Mouse (Mus musculus) hindbrain, embryonic 14.5 days (tissue): ENCODE measurements at regions not wholly inside any gene's neighbourhood (a gene's known extent, or its start where the extent isn't known, plus 50 kb on each side); places are given as distances from the start of the nearest gene placed in this dataset.

ENCODE experiments used
- ATAC-seq: fragments of 200-750 bp; cut with Nextera tagmentation; 2 replicates; pipeline ENCODE4 v1.8.0; 2017; ENCODE audit warnings: moderate number of reproducible peaks, mild to moderate bottlenecking, moderate TSS enrichment, moderate library complexity; ENCODE audit not compliant: low FRiP score
- DNase-seq: peaks from one replicate; pipeline ENCODE4 v3.0.0-alpha.2; 2015; ENCODE audit warnings: low spot score
- H3K27ac ChIP-seq: fragments of 300-500 bp; sonication (generic); 2 replicates; pipeline ENCODE4 v1.5.1; 2014; ENCODE audit warnings: mild to moderate bottlenecking, moderate library complexity
- H3K27me3 ChIP-seq: fragments of 300-500 bp; sonication (generic); 2 replicates; pipeline ENCODE4 v1.6.1; 2014; ENCODE audit warnings: mild to moderate bottlenecking, low read length, mixed read lengths; ENCODE audit not compliant: control insufficient read depth, insufficient read depth
- H3K36me3 ChIP-seq: fragments of 300-500 bp; sonication (generic); replicated peaks from 2 replicates; pipeline ENCODE4 v1.6.1; 2014; ENCODE audit not compliant: control insufficient read depth, insufficient read depth
- H3K4me1 ChIP-seq: fragments of 300-500 bp; sonication (generic); replicated peaks from 2 replicates; pipeline ENCODE4 v1.6.1; 2014; ENCODE audit warnings: antibody characterized with exemption, low read length, mixed read lengths; ENCODE audit not compliant: control insufficient read depth, insufficient read depth
- H3K4me2 ChIP-seq: fragments of 300-500 bp; sonication (generic); replicated peaks from 2 replicates; pipeline ENCODE4 v1.6.1; 2014; ENCODE audit warnings: mild to moderate bottlenecking, moderate library complexity
- H3K4me3 ChIP-seq: fragments of 300-500 bp; sonication (generic); replicated peaks from 2 replicates; pipeline ENCODE4 v1.5.1; 2014; ENCODE audit warnings: mild to moderate bottlenecking, low read length
- H3K9ac ChIP-seq: fragments of 300-500 bp; sonication (generic); 2 replicates; pipeline ENCODE4 v1.6.1; 2014
- H3K9me3 ChIP-seq: fragments of 300-500 bp; sonication (generic); 2 replicates; pipeline ENCODE4 v1.6.1; 2016; ENCODE audit warnings: low read length; ENCODE audit not compliant: control insufficient read depth
- WGBS: fragments of 180-500 bp; shearing (Covaris S2); extraction: QIAGEN DNeasy Blood & Tissue Kit; methylation state at CpG from one replicate; pipeline ENCODE4 v1.1.7; 2014; 5-methylcytosine and 5-hydroxymethylcytosine counted together

GRCm38 (mm10) chr6:84383141-84383540, 210.6 kb downstream of the Cyp26b1 start:
- no peak overlapping the region for H3K4me2 ChIP-seq
- H3K36me3 ChIP-seq = no peaks in the 10 kb centered on the region
- no peak for DNase-seq
- H3K27ac ChIP-seq = no peak overlapping the region
- ATAC-seq = no peak
- no peaks in the 10 kb centered on the region for H3K9me3 ChIP-seq
- no peak overlapping the region for H3K4me3 ChIP-seq
- H3K9ac ChIP-seq = no peak overlapping the region
- WGBS = 70% methylated on average over 3 of the region's 3 CpGs
- H3K4me1 ChIP-seq = no peaks in the 10 kb centered on the region
- no peaks in the 10 kb centered on the region for H3K27me3 ChIP-seq

GRCm38 (mm10) chr6:84381571-84381970, 212.1 kb downstream of the Cyp26b1 start:
- 86% methylated on average over 10 of the region's 10 CpGs for WGBS
- Histone ChIP-seq H3K36me3 (no peaks in the 10 kb centered on the region), H3K9me3 (no peaks in the 10 kb centered on the region), H3K4me1 (no peaks in the 10 kb centered on the region), H3K9ac (no peak overlapping the region), H3K4me2 (no peak overlapping the region), H3K27ac (no peak overlapping the region), H3K4me3 (no peak overlapping the region), H3K27me3 (no peaks in the 10 kb centered on the region)
- no peak for ATAC-seq
- DNase-seq = no peak

- H3K27ac ChIP-seq = no peak overlapping the region
- 84% methylated on average over 11 of the region's 11 CpGs for WGBS
- ATAC-seq (no peak), DNase-seq (no peak)
- H3K27me3 ChIP-seq = no peaks in the 10 kb centered on the region; the same call in 1 of the 2 replicates
- no peaks in the 10 kb centered on the region for H3K4me1 ChIP-seq
- no peaks in the 10 kb centered on the region for H3K36me3 ChIP-seq
- no peaks in the 10 kb centered on the region for H3K9me3 ChIP-seq
- no peak overlapping the region for H3K4me2 ChIP-seq
- H3K9ac ChIP-seq = no peak overlapping the region
- H3K4me3 ChIP-seq = no peak overlapping the region
These were observed 217.0 kb downstream of the Cyp26b1 start for GRCm38 (mm10) chr6:84376666-84377065.

GRCm38 (mm10) chr6:84375498-84375897, 218.2 kb downstream of the Cyp26b1 start:
- DNase-seq (peak; percentile 73), ATAC-seq (no peak)
- no peaks in the 10 kb centered on the region for H3K9me3 ChIP-seq
- H3K4me2 ChIP-seq = no peak overlapping the region
- no peaks in the 10 kb centered on the region; the same call in 1 of the 2 replicates for H3K27me3 ChIP-seq
- H3K27ac ChIP-seq = no peak overlapping the region
- no peaks in the 10 kb centered on the region for H3K36me3 ChIP-seq
- no peak overlapping the region for H3K4me3 ChIP-seq
- no peak overlapping the region for H3K9ac ChIP-seq
- WGBS = 13% methylated on average over 8 of the region's 8 CpGs
- no peaks in the 10 kb centered on the region for H3K4me1 ChIP-seq

- Histone ChIP-seq H3K36me3 (no peaks in the 10 kb centered on the region), H3K4me3 (no peak overlapping the region), H3K27ac (no peak overlapping the region), H3K4me2 (no peak overlapping the region), H3K4me1 (no peaks in the 10 kb centered on the region), H3K27me3 (no peaks in the 10 kb centered on the region), H3K9ac (no peak overlapping the region), H3K9me3 (no peaks in the 10 kb centered on the region)
- WGBS = 58% methylated on average over 6 of the region's 6 CpGs
- DNase-seq = no peak
- ATAC-seq = no peak
These were observed 227.3 kb downstream of the Cyp26b1 start for GRCm38 (mm10) chr6:84366365-84366764.

GRCm38 (mm10) chr6:84365914-84366313, 227.8 kb downstream of the Cyp26b1 start:
- H3K27me3 ChIP-seq = no peaks in the 10 kb centered on the region
- DNase-seq = no peak
- H3K9ac ChIP-seq = no peak overlapping the region
- H3K4me2 ChIP-seq = no peak overlapping the region
- H3K4me1 ChIP-seq = no peaks in the 10 kb centered on the region
- H3K9me3 ChIP-seq = no peaks in the 10 kb centered on the region
- ATAC-seq = no peak
- no peak overlapping the region for H3K27ac ChIP-seq
- no peaks in the 10 kb centered on the region for H3K36me3 ChIP-seq
- H3K4me3 ChIP-seq = no peak overlapping the region
- 78% methylated on average over 4 of the region's 4 CpGs for WGBS

GRCm38 (mm10) chr6:84364964-84365363, 228.7 kb downstream of the Cyp26b1 start:
- H3K9ac ChIP-seq = no peak overlapping the region

GRCm38 (mm10) chr6:84362331-84362730, 231.4 kb downstream of the Cyp26b1 start:
- Histone ChIP-seq H3K4me2 (no peak overlapping the region), H3K9ac (no peak overlapping the region), H3K4me3 (no peak overlapping the region), H3K4me1 (no peaks in the 10 kb centered on the region), H3K9me3 (no peaks in the 10 kb centered on the region), H3K36me3 (no peaks in the 10 kb centered on the region), H3K27me3 (no peaks in the 10 kb centered on the region), H3K27ac (no peak overlapping the region)
- ATAC-seq (no peak), DNase-seq (no peak)
- WGBS = 73% methylated on average over 1 of the region's 1 CpGs

More at GRCm38 (mm10) chr6:84364964-84365363, 228.7 kb downstream of the Cyp26b1 start:
- Histone ChIP-seq H3K4me1 (no peaks in the 10 kb centered on the region), H3K4me3 (no peak overlapping the region), H3K4me2 (no peak overlapping the region), H3K27ac (no peak overlapping the region), H3K9me3 (no peaks in the 10 kb centered on the region), H3K27me3 (no peaks in the 10 kb centered on the region), H3K36me3 (no peaks in the 10 kb centered on the region)
- DNase-seq = no peak
- WGBS = 11% methylated on average over 2 of the region's 2 CpGs
- no peak for ATAC-seq

- ATAC-seq = no peak
- WGBS = 86% methylated on average over 10 of the region's 10 CpGs
These were observed 235.8 kb downstream of the Cyp26b1 start for GRCm38 (mm10) chr6:84357911-84358310.

More at GRCm38 (mm10) chr6:84357911-84358310, 235.8 kb downstream of the Cyp26b1 start:
- no peak overlapping the region for H3K9ac ChIP-seq
- no peak overlapping the region for H3K27ac ChIP-seq
- no peak for DNase-seq
- H3K27me3 ChIP-seq = no peaks in the 10 kb centered on the region
- no peak overlapping the region for H3K4me3 ChIP-seq
- H3K4me2 ChIP-seq = no peak overlapping the region
- no peaks in the 10 kb centered on the region for H3K9me3 ChIP-seq
- H3K4me1 ChIP-seq = no peaks in the 10 kb centered on the region
- H3K36me3 ChIP-seq = no peaks in the 10 kb centered on the region
